Mouse (Mus musculus) neutrophil, adult 65 days (primary cell): ENCODE data around the gene Foxi2. TPM values are rescaled to one million over a fixed set of nuclear protein-coding genes. Genes with fewer than 3 reads are reported as not detected.

Source experiments
- total RNA-seq: library from RNA; stranded (reverse); gene quantifications from 2 replicates; pipeline ENCODE4 v1.2.4, GENCODE M21; 2023

Foxi2 gene
- not detected in 2 replicates for total RNA-seq

GRCm38 (mm10) chr7:135410237-135410965, at the start of gene Foxi2:
TSS of gene Foxi2 (plus strand) at chr7:135410308.

Other genes with a start within 250 kb of the Foxi2 start
- not detected in 2 replicates for gene Nps, start 151.6 kb upstream of the Foxi2 start, total RNA-seq
- gene Clrn3, start 118.3 kb downstream of the Foxi2 start, total RNA-seq: not detected in 2 replicates
- gene Ptpre, start 127.2 kb downstream of the Foxi2 start, total RNA-seq: 177 and 232 TPM in 2 replicates